Comparison of ENCODE assay signal across 8 mouse cellular contexts in the genomic region with DNA sequence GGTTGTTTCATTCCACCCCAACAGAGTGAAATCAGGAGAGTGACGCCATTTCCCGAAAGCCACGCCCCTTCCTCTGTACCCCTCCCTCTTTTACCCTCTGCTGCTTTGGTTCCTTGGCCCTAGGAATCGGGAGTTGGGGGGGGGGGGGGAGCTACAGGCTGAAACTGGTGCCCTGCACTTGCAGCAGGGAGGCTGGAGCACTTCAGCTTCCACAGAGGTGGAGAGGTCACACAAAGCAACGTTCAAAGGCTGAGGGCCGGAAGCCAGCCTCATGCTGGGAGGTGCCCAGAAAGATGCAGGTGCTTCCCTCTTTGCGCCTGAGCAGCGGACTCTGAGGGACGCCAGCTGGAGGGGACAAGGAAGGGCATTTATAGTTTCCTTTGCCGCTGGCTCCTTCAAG.
DNase-seq lines count a peak whose midpoint lies in the region; ATAC-seq and TF ChIP-seq lines count a peak whose summit lies in the region.

No protein-coding gene starts in this region.

- peak overlapping the region; percentile 44 for H3K4me2 ChIP-seq in CH12.LX (ENCODE audit: insufficient read depth, low read depth, poor library complexity, severe bottlenecking)
- H3K4me2 ChIP-seq in midbrain, embryonic 14.5 days (ENCODE audit: low read length): peak overlapping the region; percentile 32

- no peaks in the 10 kb centered on the region for H3K27me3 ChIP-seq in CH12.LX (replicated peaks)
- no peaks in the 10 kb centered on the region for H3K27me3 ChIP-seq in limb, embryonic 10.5 days (ENCODE audit: low read depth, poor library complexity, severe bottlenecking)
- H3K27me3 ChIP-seq in midbrain, embryonic 14.5 days (ENCODE audit: control insufficient read depth, insufficient read depth, low read length): no peaks in the 10 kb centered on the region

- dilution Hi-C loops in CH12.LX (cut with MboI; ENCODE audit: extremely low pct_ligation_motif_present, extremely low pct_unique_long_range_greater_than_20kb, low sequenced_read_pairs): no loop called here

- peak; percentile 94 to 96 for ATAC-seq in hematopoietic stem cell, adult 5-6 weeks (replicated peaks in 1 of 2; ENCODE audit: insufficient read depth in 1 of 2, low FRiP score in 2 of 2, low TSS enrichment in 1 of 2, low read depth in 1 of 2, poor library complexity in 2 of 2, severe bottlenecking in 2 of 2)
- no peak; the same call in 1 of the 2 replicates for ATAC-seq in midbrain, embryonic 14.5 days (ENCODE audit: low FRiP score, low TSS enrichment)

- 0 out of 2 replicates have a peak, but pooled peaks have one; percentile 23 for TF ChIP-seq POLR2A in CH12.LX (IDR thresholded peaks at IDR 0.05; ENCODE audit: low read depth, low read length)

- no peak; the same call in 1 of the 2 replicates for TF ChIP-seq EP300 in CH12.LX (IDR thresholded peaks at IDR 0.05; ENCODE audit: low read length)

- no peaks in the 10 kb centered on the region for H3K36me3 ChIP-seq in CH12.LX (replicated peaks in 1 of 2; ENCODE audit: control insufficient read depth in 1 of 2, insufficient read depth in 1 of 2, low read length in 1 of 2)
- H3K36me3 ChIP-seq in limb, embryonic 10.5 days: no peaks in the 10 kb centered on the region
- no peaks in the 10 kb centered on the region for H3K36me3 ChIP-seq in midbrain, embryonic 14.5 days (ENCODE audit: control insufficient read depth, insufficient read depth, low read length)

- peaks cover 4 to 26% of the 10 kb centered on the region in 2 experiments; a peak in 2 of 4 replicates for H3K4me1 ChIP-seq in CH12.LX (ENCODE audit: control insufficient read depth in 1 of 2, insufficient read depth in 2 of 2)
- peaks cover 19% of the 10 kb centered on the region for H3K4me1 ChIP-seq in limb, embryonic 10.5 days
- 0 out of 2 replicates have a peak, but pooled peaks cover 3% of the 10 kb centered on the region for H3K4me1 ChIP-seq in midbrain, embryonic 14.5 days (ENCODE audit: control insufficient read depth, insufficient read depth, low read length)

- peak; percentile 61 for DNase-seq in CH12.LX (ENCODE audit: extremely low read depth)
- DNase-seq in embryo, embryonic 9.5 days (ENCODE audit: extremely low spot score): peak; percentile 52
- peak; percentile 63 for DNase-seq in limb, embryonic 10.5 days (ENCODE audit: low spot score)
- DNase-seq in midbrain, embryonic 14.5 days: peak; percentile 23
- peak; percentile 73 for DNase-seq in thymus, postnatal 25 days
- DNase-seq in frontal cortex, adult 2 months (ENCODE audit: extremely low spot score in 1 of 2, low spot score in 1 of 2): no peak
- no peak for DNase-seq in cerebellum, adult 11 months

- in situ Hi-C loops in CH12.LX (cut with MboI; ENCODE audit: low pct_ligation_motif_present, low pct_unique_long_range_greater_than_20kb, low sequenced_read_pairs): loop anchor here (25.0 kb wide), 1 partner anchor 115 kb away; no protein-coding TSS in a partner anchor

- no peak for TF ChIP-seq CTCF in CH12.LX (conservative IDR thresholded peaks at IDR 0.05 in 1 of 2, IDR thresholded peaks at IDR 0.05 in 1 of 2; ENCODE audit: low read depth in 2 of 2, low read length in 2 of 2)

- no peak overlapping the region for H3K27ac ChIP-seq in CH12.LX (ENCODE audit: insufficient read depth, low read depth)
- H3K27ac ChIP-seq in limb, embryonic 10.5 days: peak overlapping the region; percentile 72; the same call in 1 of the 2 replicates
- no peak overlapping the region for H3K27ac ChIP-seq in midbrain, embryonic 14.5 days (replicated peaks; ENCODE audit: low read depth, low read length)

- no peaks in the 10 kb centered on the region for H3K9me3 ChIP-seq in CH12.LX (replicated peaks; ENCODE audit: low read length)
- no peaks in the 10 kb centered on the region for H3K9me3 ChIP-seq in limb, embryonic 10.5 days (replicated peaks)
- no peaks in the 10 kb centered on the region for H3K9me3 ChIP-seq in midbrain, embryonic 14.5 days (ENCODE audit: control insufficient read depth, low read length)

- peak overlapping the region in 1 of 3 experiments; percentile 30 for H3K4me3 ChIP-seq in CH12.LX (replicated peaks in 1 of 3; ENCODE audit: low read depth in 2 of 3, low read length in 2 of 3, poor library complexity in 1 of 3)
- H3K4me3 ChIP-seq in limb, embryonic 10.5 days: peak overlapping the region; percentile 43
- no peak overlapping the region for H3K4me3 ChIP-seq in midbrain, embryonic 14.5 days (replicated peaks; ENCODE audit: low read depth, low read length)

- 14% methylated on average over 10 of the region's 10 CpGs for WGBS in limb, embryonic 10.5 days
- 19% methylated on average over 10 of the region's 10 CpGs for WGBS in midbrain, embryonic 14.5 days

- H3K9ac ChIP-seq in CH12.LX (ENCODE audit: insufficient read depth, low read depth): no peak overlapping the region
- no peak overlapping the region for H3K9ac ChIP-seq in midbrain, embryonic 14.5 days (replicated peaks; ENCODE audit: low read length)

- no peaks in the 10 kb centered on the region for H3K79me2 ChIP-seq in CH12.LX (replicated peaks; ENCODE audit: control insufficient read depth, extremely low read depth, insufficient read depth, poor library complexity, severe bottlenecking)

- no peak; the same call in 1 of the 2 replicates for TF ChIP-seq RAD21 in CH12.LX (IDR thresholded peaks at IDR 0.05; ENCODE audit: low read depth, low read length)

TF ChIP-seq in CH12.LX, 34 proteins besides CTCF, POLR2A, EP300 and RAD21:
- TF ChIP-seq MAZ (IDR thresholded peaks at IDR 0.05; ENCODE audit: low read depth, low read length) (no peak), NELFE (IDR thresholded peaks at IDR 0.05; ENCODE audit: low read depth, low read length) (0 out of 2 replicates have a peak, but pooled peaks have one; percentile 41), JUND (conservative IDR thresholded peaks at IDR 0.05; ENCODE audit: low read depth, low read length) (0 out of 2 replicates have a peak, but pooled peaks have one; percentile 10), SMC3 (IDR thresholded peaks at IDR 0.05; ENCODE audit: low read depth, low read length) (no peak), MAX (IDR thresholded peaks at IDR 0.05; ENCODE audit: low read length) (peak; percentile 45), CHD2 (IDR thresholded peaks at IDR 0.05; ENCODE audit: low read length) (no peak), ELF1 (IDR thresholded peaks at IDR 0.05; ENCODE audit: low read depth, low read length) (peak; percentile 58), USF2 (conservative IDR thresholded peaks at IDR 0.05; ENCODE audit: low read depth, low read length) (no peak), E2F4 (IDR thresholded peaks at IDR 0.05; ENCODE audit: insufficient replicate concordance, low read depth, low read length) (no peak), KAT2A (IDR thresholded peaks at IDR 0.05; ENCODE audit: insufficient replicate concordance, low read length) (no peak), ZNF384 (IDR thresholded peaks at IDR 0.05; ENCODE audit: low read depth, low read length) (no peak), MXI1 (IDR thresholded peaks at IDR 0.05; ENCODE audit: low read depth, low read length) (peak; percentile 40; the same call in 1 of the 2 replicates), IRF4 (IDR thresholded peaks at IDR 0.05; ENCODE audit: low read depth, low read length) (peak; percentile 69), USF1 (IDR thresholded peaks at IDR 0.05; ENCODE audit: low read depth, low read length) (no peak), SIN3A (IDR thresholded peaks at IDR 0.05; ENCODE audit: low read length) (0 out of 2 replicates have a peak, but pooled peaks have one; percentile 57), ETS1 (conservative IDR thresholded peaks at IDR 0.05; ENCODE audit: low read depth, low read length) (no peak), MEF2A (IDR thresholded peaks at IDR 0.05; ENCODE audit: borderline replicate concordance, low read depth, low read length) (no peak), MAFK (IDR thresholded peaks at IDR 0.05; ENCODE audit: insufficient replicate concordance, low read length) (no peak), UBTF (IDR thresholded peaks at IDR 0.05; ENCODE audit: low read depth, low read length) (no peak), CHD1 (IDR thresholded peaks at IDR 0.05; ENCODE audit: low read depth, low read length) (no peak), JUN (IDR thresholded peaks at IDR 0.05; ENCODE audit: insufficient read depth, low read depth, low read length) (peak; percentile 26; the same call in 1 of the 2 replicates), GABPA (IDR thresholded peaks at IDR 0.05; ENCODE audit: insufficient replicate concordance, low read depth, low read length) (no peak), TCF12 (IDR thresholded peaks at IDR 0.05; ENCODE audit: low read depth, low read length) (peak; percentile 37; the same call in 1 of the 2 replicates), NRF1 (IDR thresholded peaks at IDR 0.05; ENCODE audit: low read depth, low read length) (peak; percentile 63), BHLHE40 (IDR thresholded peaks at IDR 0.05; ENCODE audit: low read depth, low read length) (no peak), RCOR1 (conservative IDR thresholded peaks at IDR 0.05; ENCODE audit: low read depth, low read length) (0 out of 2 replicates have a peak, but pooled peaks have one; percentile 28), ZC3H11A (IDR thresholded peaks at IDR 0.05; ENCODE audit: low read depth, low read length) (no peak), ZMIZ1 (IDR thresholded peaks at IDR 0.05; ENCODE audit: low read depth, low read length) (no peak), HCFC1 (IDR thresholded peaks at IDR 0.05; ENCODE audit: low read depth, low read length) (peak; percentile 14; the same call in 1 of the 2 replicates), ZKSCAN1 (IDR thresholded peaks at IDR 0.05; ENCODE audit: borderline replicate concordance, low read depth, low read length) (no peak), TBP (conservative IDR thresholded peaks at IDR 0.05; ENCODE audit: low read depth, low read length) (no peak), MYC (IDR thresholded peaks at IDR 0.05; ENCODE audit: low read depth, low read length) (0 out of 2 replicates have a peak, but pooled peaks have one; percentile 21), PAX5 (IDR thresholded peaks at IDR 0.05; ENCODE audit: low read length) (no peak), POLR2AphosphoS2 (IDR thresholded peaks at IDR 0.05; ENCODE audit: low read depth, low read length) (no peak)

Comparison
In these comparisons a context has a peak if more than half of its experiments do, and no peak if none do; other contexts are left out.
1. DNase-seq: peak in CH12.LX (single experiment), embryo, embryonic 9.5 days (single experiment), limb, embryonic 10.5 days (single experiment), midbrain, embryonic 14.5 days (single experiment) and thymus, postnatal 25 days (single experiment); none in frontal cortex, adult 2 months (0 of 2) and cerebellum, adult 11 months (single experiment).